Mouse (Mus musculus): ENCODE results near the gene Dpp6. TPM values are rescaled to one million over a fixed set of nuclear protein-coding genes. Genes with fewer than 3 reads are reported as not detected.

The Dpp6 gene
- polyA plus RNA-seq, 1 experiment from 2014 or later: 2.4 TPM

DNA sequence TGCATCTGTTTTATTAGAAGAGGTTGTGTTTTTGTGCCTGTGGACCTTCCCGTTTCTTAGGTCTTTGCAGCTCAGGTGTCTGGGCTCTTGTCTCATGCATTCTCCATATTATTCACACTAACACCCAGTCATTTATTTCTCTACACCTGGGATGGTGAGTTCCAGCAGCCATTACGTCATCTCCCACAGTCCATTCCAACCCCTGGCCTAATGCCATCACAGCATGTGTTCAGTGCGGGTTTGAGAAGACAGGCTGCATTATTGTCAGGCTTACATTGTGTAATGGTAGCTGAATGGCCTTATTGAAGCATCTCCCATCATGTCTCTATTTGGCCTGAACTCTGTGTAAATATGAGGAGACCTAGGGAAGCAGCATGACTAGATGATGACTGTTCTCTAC is 316.2 kb downstream of the Dpp6 start:
- ATAC-seq (ENCODE audit: insufficient read depth, low FRiP score): no peak
- 61% methylated on average over 3 of the region's 3 CpGs for WGBS
- no peak overlapping the region for H3K9ac ChIP-seq (ENCODE audit: low read length)
- no peak overlapping the region for H3K27ac ChIP-seq (ENCODE audit: low read length)
- no peaks in the 10 kb centered on the region for H3K4me1 ChIP-seq (ENCODE audit: control insufficient read depth, insufficient read depth, low read length)
- no peak overlapping the region for H3K4me3 ChIP-seq (replicated peaks; ENCODE audit: low read length)
- H3K27me3 ChIP-seq (ENCODE audit: control insufficient read depth, insufficient read depth, low read length): no peaks in the 10 kb centered on the region
- H3K9me3 ChIP-seq (replicated peaks; ENCODE audit: control insufficient read depth, low read length): no peaks in the 10 kb centered on the region
- no peak overlapping the region for H3K4me2 ChIP-seq (ENCODE audit: low read depth, low read length)
- H3K36me3 ChIP-seq (ENCODE audit: control insufficient read depth, insufficient read depth, low read length): no peaks in the 10 kb centered on the region

DNA sequence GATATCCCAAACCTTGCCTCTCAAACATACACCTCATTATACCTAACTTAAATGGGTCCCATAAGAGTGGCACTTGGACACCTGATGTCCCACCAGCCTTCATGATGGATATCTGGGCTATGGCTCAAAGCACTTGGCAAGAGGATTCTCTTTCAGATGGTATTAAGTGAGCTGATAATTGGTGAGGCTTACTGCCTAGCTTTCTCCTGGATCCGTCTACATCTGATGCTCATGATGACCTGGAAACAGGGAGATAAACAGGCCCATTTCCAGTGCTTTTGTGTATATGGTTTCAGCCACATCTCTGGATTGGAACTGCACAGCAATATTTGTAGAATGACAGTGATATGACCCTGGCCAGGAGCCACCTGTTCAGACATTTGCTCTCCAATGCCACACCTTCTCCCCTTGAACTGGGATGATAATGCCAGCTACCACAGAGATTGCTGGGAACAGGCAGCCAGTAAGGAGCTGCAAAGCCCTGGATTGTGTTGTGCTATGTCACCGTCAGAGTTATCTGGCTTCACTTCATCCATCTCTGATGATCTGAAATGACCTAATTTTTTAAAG is 317.5 kb downstream of the Dpp6 start:
- Histone ChIP-seq H3K4me1 (ENCODE audit: control insufficient read depth, insufficient read depth, low read length) (no peaks in the 10 kb centered on the region), H3K27ac (ENCODE audit: low read length) (no peak overlapping the region), H3K4me3 (replicated peaks; ENCODE audit: low read length) (no peak overlapping the region), H3K9me3 (replicated peaks; ENCODE audit: control insufficient read depth, low read length) (no peaks in the 10 kb centered on the region), H3K36me3 (ENCODE audit: control insufficient read depth, insufficient read depth, low read length) (no peaks in the 10 kb centered on the region), H3K4me2 (ENCODE audit: low read depth, low read length) (no peak overlapping the region), H3K9ac (ENCODE audit: low read length) (no peak overlapping the region), H3K27me3 (ENCODE audit: control insufficient read depth, insufficient read depth, low read length) (no peaks in the 10 kb centered on the region)
- ATAC-seq (ENCODE audit: insufficient read depth, low FRiP score): no peak
- 64% methylated on average over 2 of the region's 2 CpGs for WGBS

DNA sequence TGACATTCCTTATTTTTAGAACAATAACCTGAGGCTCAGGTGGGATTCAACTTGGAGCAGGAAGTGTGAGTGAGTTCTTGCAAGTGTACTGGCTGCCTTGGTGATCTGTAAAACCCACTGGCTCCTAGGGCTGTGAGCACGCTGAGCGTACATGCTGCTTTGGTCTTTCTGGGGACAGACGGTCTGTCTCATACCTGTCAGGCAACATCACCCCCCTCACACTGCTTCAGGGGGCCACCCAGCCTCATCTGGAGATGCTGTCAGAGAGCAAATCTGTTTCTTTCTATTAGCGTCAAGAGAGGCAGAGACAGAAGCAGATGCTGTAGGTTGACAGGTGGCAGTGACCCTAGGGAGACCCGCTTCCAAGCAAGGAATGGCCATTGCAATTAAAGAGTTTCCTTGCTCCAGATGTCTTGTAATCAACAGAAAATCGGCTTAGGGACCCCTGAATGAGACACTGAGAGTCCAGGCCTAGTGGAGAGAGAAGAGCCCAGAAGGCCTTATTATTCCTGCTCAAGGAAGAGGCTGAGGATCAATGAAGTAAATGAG is 330.5 kb downstream of the Dpp6 start:
- no peak overlapping the region for H3K4me2 ChIP-seq (ENCODE audit: low read depth, low read length)
- no peak for ATAC-seq (ENCODE audit: insufficient read depth, low FRiP score)
- 76% methylated on average over 6 of the region's 6 CpGs for WGBS

DNA sequence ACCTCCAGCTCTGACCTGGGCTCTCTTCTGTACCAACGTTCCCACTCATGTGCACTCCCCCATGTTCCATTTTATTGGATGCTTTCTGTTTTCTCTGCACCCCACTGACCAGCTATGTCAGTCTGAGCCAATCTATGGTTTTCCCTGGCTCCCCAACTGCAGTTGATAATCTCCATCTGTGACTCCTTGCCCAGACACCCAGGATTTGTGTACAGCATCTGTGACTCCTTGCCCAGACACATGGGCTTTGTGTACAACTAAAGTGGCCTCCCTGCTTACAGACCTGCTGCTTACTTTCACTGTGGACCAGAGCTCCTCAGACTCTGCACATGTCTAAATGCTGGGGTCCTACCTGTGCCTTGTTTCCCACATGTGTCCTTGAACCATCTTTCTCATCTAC is 334.0 kb downstream of the Dpp6 start:
- no peak for ATAC-seq (ENCODE audit: insufficient read depth, low FRiP score)

More for the DNA sequence above, 330.5 kb downstream of the Dpp6 start:
- Histone ChIP-seq H3K27me3 (ENCODE audit: control insufficient read depth, insufficient read depth, low read length) (no peaks in the 10 kb centered on the region), H3K9me3 (replicated peaks; ENCODE audit: control insufficient read depth, low read length) (no peaks in the 10 kb centered on the region), H3K9ac (ENCODE audit: low read length) (no peak overlapping the region), H3K4me1 (ENCODE audit: control insufficient read depth, insufficient read depth, low read length) (no peaks in the 10 kb centered on the region), H3K27ac (ENCODE audit: low read length) (no peak overlapping the region), H3K36me3 (ENCODE audit: control insufficient read depth, insufficient read depth, low read length) (no peaks in the 10 kb centered on the region), H3K4me3 (replicated peaks; ENCODE audit: low read length) (no peak overlapping the region)

DNA sequence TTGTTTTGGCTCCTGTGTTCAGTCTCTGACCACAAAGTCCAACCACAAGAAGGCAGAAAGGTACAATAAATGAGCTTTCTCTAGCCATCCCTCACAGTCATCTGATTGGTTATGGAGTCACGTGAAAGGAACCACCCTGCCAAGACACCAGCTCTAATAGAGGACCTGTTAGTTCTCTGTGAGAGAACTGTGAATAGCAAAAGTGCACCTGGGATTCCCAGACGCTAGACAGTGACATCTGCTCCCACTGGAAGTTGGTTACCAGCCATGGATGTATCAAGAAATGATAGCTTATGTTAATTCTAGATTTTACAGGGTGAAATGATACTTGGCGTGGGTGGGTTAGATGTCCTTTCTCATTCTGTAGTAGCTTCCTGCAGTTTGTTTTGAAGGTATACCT is 338.7 kb downstream of the Dpp6 start:
- Histone ChIP-seq H3K27ac (ENCODE audit: low read length) (no peak overlapping the region), H3K4me1 (ENCODE audit: control insufficient read depth, insufficient read depth, low read length) (no peaks in the 10 kb centered on the region), H3K27me3 (ENCODE audit: control insufficient read depth, insufficient read depth, low read length) (no peaks in the 10 kb centered on the region), H3K4me3 (replicated peaks; ENCODE audit: low read length) (no peak overlapping the region), H3K9ac (ENCODE audit: low read length) (no peak overlapping the region), H3K4me2 (ENCODE audit: low read depth, low read length) (no peak overlapping the region), H3K36me3 (ENCODE audit: control insufficient read depth, insufficient read depth, low read length) (no peaks in the 10 kb centered on the region), H3K9me3 (replicated peaks; ENCODE audit: control insufficient read depth, low read length) (no peaks in the 10 kb centered on the region)
- 76% methylated on average over 3 of the region's 3 CpGs for WGBS
- ATAC-seq (ENCODE audit: insufficient read depth, low FRiP score): no peak

More for the DNA sequence above, 334.0 kb downstream of the Dpp6 start:
- WGBS: 69% methylated on average over 1 of the region's 1 CpGs
- H3K27me3 ChIP-seq (ENCODE audit: control insufficient read depth, insufficient read depth, low read length): no peaks in the 10 kb centered on the region
- H3K4me2 ChIP-seq (ENCODE audit: low read depth, low read length): no peak overlapping the region
- H3K9me3 ChIP-seq (replicated peaks; ENCODE audit: control insufficient read depth, low read length): no peaks in the 10 kb centered on the region
- no peak overlapping the region for H3K4me3 ChIP-seq (replicated peaks; ENCODE audit: low read length)
- H3K9ac ChIP-seq (ENCODE audit: low read length): no peak overlapping the region
- no peaks in the 10 kb centered on the region for H3K4me1 ChIP-seq (ENCODE audit: control insufficient read depth, insufficient read depth, low read length)
- no peaks in the 10 kb centered on the region for H3K36me3 ChIP-seq (ENCODE audit: control insufficient read depth, insufficient read depth, low read length)
- H3K27ac ChIP-seq (ENCODE audit: low read length): no peak overlapping the region

DNA sequence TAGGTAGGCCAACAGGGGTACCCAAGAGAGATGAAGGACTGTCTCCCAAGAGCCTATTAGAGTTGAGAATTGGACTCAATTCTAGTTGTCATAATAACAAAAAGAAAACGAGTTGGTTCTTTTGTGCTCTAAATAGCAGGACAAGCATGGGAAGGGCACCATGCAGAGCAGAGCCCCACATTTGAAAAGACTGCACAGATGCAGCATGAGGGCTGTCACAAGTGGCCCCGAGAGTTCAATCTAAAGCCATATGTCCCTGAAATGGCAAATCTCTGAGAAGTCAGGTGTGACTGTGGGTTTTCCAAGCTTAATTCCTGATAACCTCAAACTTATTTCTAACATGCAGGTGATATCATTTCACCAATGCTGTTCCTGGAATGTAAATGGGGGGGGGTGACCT is 339.4 kb downstream of the Dpp6 start:
- ATAC-seq (ENCODE audit: insufficient read depth, low FRiP score): no peak
- H3K27me3 ChIP-seq (ENCODE audit: control insufficient read depth, insufficient read depth, low read length): no peaks in the 10 kb centered on the region
- H3K4me1 ChIP-seq (ENCODE audit: control insufficient read depth, insufficient read depth, low read length): no peaks in the 10 kb centered on the region
- no peaks in the 10 kb centered on the region for H3K9me3 ChIP-seq (replicated peaks; ENCODE audit: control insufficient read depth, low read length)
- H3K4me2 ChIP-seq (ENCODE audit: low read depth, low read length): no peak overlapping the region
- H3K9ac ChIP-seq (ENCODE audit: low read length): no peak overlapping the region
- 64% methylated on average over 2 of the region's 2 CpGs for WGBS
- no peaks in the 10 kb centered on the region for H3K36me3 ChIP-seq (ENCODE audit: control insufficient read depth, insufficient read depth, low read length)
- no peak overlapping the region for H3K27ac ChIP-seq (ENCODE audit: low read length)
- no peak overlapping the region for H3K4me3 ChIP-seq (replicated peaks; ENCODE audit: low read length)

DNA sequence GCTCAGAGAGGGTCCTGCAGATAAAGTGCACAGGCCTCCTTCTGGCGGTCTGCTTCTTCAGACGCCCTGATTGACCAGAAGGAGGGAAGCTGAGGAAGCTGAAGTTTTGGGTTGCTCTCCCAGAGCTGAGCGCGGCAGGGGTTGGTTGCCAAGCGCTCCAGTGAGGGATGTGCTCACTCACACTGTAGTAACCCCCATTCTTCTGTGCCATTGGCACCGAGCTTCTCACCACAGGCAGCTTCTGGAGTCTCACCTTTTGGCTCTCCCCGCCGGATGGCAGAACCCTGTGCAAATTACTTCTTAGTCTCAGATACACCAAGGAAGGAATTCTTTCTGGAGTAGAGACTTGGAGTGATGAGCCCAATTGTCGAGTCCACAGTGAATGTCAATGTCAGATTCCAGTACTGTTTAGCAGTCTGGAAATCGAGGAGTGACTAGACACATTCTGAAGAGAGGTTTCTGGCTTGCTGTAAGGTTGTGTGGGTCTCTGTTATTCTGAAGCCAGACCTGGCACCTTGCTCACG is 344.2 kb downstream of the Dpp6 start:
- ATAC-seq (ENCODE audit: insufficient read depth, low FRiP score): no peak

DNA sequence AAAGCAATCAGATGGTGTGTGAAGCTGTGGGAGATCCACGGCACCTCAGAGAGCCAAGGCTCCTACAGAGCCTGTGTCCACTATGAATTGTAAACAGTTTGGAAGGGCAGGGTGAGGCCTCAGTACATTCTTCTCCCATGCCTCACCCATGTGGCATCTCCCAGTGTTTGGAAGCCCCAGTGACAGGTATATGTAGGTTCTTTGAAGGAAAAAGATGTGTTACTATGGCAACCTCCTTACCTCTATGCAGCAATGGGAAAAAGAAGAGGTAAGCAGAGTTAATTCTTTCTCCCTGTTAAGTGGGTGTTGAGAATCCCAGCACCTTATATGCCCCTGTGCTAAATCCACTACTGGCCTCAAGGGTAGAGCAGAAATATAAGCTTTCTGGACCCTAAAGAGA is 351.5 kb downstream of the Dpp6 start:
- Histone ChIP-seq H3K4me3 (replicated peaks; ENCODE audit: low read length) (no peak overlapping the region), H3K36me3 (ENCODE audit: control insufficient read depth, insufficient read depth, low read length) (no peaks in the 10 kb centered on the region), H3K9ac (ENCODE audit: low read length) (no peak overlapping the region), H3K4me1 (ENCODE audit: control insufficient read depth, insufficient read depth, low read length) (no peaks in the 10 kb centered on the region), H3K9me3 (replicated peaks; ENCODE audit: control insufficient read depth, low read length) (no peaks in the 10 kb centered on the region), H3K27ac (ENCODE audit: low read length) (no peak overlapping the region), H3K27me3 (ENCODE audit: control insufficient read depth, insufficient read depth, low read length) (no peaks in the 10 kb centered on the region), H3K4me2 (ENCODE audit: low read depth, low read length) (no peak overlapping the region)
- ATAC-seq (ENCODE audit: insufficient read depth, low FRiP score): no peak
- WGBS: 64% methylated on average over 1 of the region's 1 CpGs

More for the DNA sequence above, 344.2 kb downstream of the Dpp6 start:
- no peaks in the 10 kb centered on the region for H3K36me3 ChIP-seq (ENCODE audit: control insufficient read depth, insufficient read depth, low read length)
- no peak overlapping the region for H3K4me3 ChIP-seq (replicated peaks; ENCODE audit: low read length)
- H3K4me1 ChIP-seq (ENCODE audit: control insufficient read depth, insufficient read depth, low read length): no peaks in the 10 kb centered on the region
- WGBS: 60% methylated on average over 11 of the region's 11 CpGs
- H3K4me2 ChIP-seq (ENCODE audit: low read depth, low read length): no peak overlapping the region
- H3K27me3 ChIP-seq (ENCODE audit: control insufficient read depth, insufficient read depth, low read length): no peaks in the 10 kb centered on the region
- no peaks in the 10 kb centered on the region for H3K9me3 ChIP-seq (replicated peaks; ENCODE audit: control insufficient read depth, low read length)
- H3K27ac ChIP-seq (ENCODE audit: low read length): no peak overlapping the region
- H3K9ac ChIP-seq (ENCODE audit: low read length): no peak overlapping the region

DNA sequence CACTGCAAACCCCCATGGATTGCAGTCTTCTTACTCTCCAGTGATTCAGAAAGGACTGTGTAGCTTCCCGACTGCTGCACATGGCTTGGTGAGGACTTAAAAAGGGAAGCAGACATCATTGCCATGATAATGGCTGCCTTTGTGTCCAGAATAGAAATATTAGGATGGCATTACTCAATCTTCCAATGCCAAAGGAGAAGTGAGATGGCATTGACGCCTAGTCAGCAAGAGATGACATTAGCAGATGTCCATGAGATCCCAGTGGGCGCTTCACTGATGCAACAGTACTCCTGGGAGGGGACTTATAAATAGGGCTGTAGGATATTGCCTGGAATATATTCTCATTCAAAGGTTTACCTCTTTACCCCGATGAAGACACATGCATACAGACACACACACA is 368.0 kb downstream of the Dpp6 start:
- Histone ChIP-seq H3K9ac (ENCODE audit: low read length) (no peak overlapping the region), H3K27ac (ENCODE audit: low read length) (no peak overlapping the region), H3K4me3 (replicated peaks; ENCODE audit: low read length) (no peak overlapping the region), H3K4me1 (ENCODE audit: control insufficient read depth, insufficient read depth, low read length) (no peaks in the 10 kb centered on the region), H3K36me3 (ENCODE audit: control insufficient read depth, insufficient read depth, low read length) (no peaks in the 10 kb centered on the region), H3K9me3 (replicated peaks; ENCODE audit: control insufficient read depth, low read length) (no peaks in the 10 kb centered on the region), H3K4me2 (ENCODE audit: low read depth, low read length) (no peak overlapping the region), H3K27me3 (ENCODE audit: control insufficient read depth, insufficient read depth, low read length) (no peaks in the 10 kb centered on the region)
- 85% methylated on average over 4 of the region's 4 CpGs for WGBS
- ATAC-seq (ENCODE audit: insufficient read depth, low FRiP score): no peak
